Mouse (Mus musculus) kidney, embryonic 14.5 days (tissue): ENCODE data around the gene Rlbp1. TPM values are rescaled to one million over a fixed set of nuclear protein-coding genes. Genes with fewer than 3 reads are reported as not detected.
A peak's percentile ranks its signal among the peaks of the same experiment; 100 is the strongest.

Experiments
- ATAC-seq: fragments of 200-750 bp; cut with Nextera tagmentation; 2 replicates; pipeline ENCODE4 v1.8.0; 2017; ENCODE audit warnings: moderate number of reproducible peaks, mild to moderate bottlenecking, moderate TSS enrichment, moderate library complexity; ENCODE audit not compliant: low FRiP score, low TSS enrichment
- H3K27ac ChIP-seq: fragments of 300-500 bp; sonication (generic); 2 replicates; pipeline ENCODE4 v1.5.1; 2014; ENCODE audit warnings: low read depth, mild to moderate bottlenecking, low read length, moderate library complexity, mixed read lengths
- H3K27me3 ChIP-seq: fragments of 300-500 bp; sonication (generic); 2 replicates; pipeline ENCODE4 v1.6.1; 2014; ENCODE audit warnings: mild to moderate bottlenecking, low read length; ENCODE audit not compliant: control insufficient read depth, insufficient read depth
- H3K36me3 ChIP-seq: fragments of 300-500 bp; sonication (generic); 2 replicates; pipeline ENCODE4 v1.6.1; 2014; ENCODE audit warnings: low read length, mixed read lengths; ENCODE audit not compliant: control insufficient read depth, insufficient read depth
- H3K4me1 ChIP-seq: fragments of 300-500 bp; sonication (generic); 2 replicates; pipeline ENCODE4 v1.6.1; 2014; ENCODE audit warnings: low read length, mixed read lengths; ENCODE audit not compliant: control insufficient read depth, insufficient read depth
- H3K4me2 ChIP-seq: fragments of 300-500 bp; sonication (generic); replicated peaks from 2 replicates; pipeline ENCODE4 v1.6.1; 2014; ENCODE audit warnings: low read depth, mild to moderate bottlenecking, low read length
- H3K4me3 ChIP-seq: fragments of 300-500 bp; sonication (generic); 2 replicates; pipeline ENCODE4 v1.5.1; 2014; ENCODE audit warnings: mild to moderate bottlenecking, low read length
- H3K9ac ChIP-seq: fragments of 300-500 bp; sonication (generic); 2 replicates; pipeline ENCODE4 v1.6.1; 2014; ENCODE audit warnings: low read depth, mild to moderate bottlenecking, low read length, moderate library complexity
- H3K9me3 ChIP-seq: fragments of 300-500 bp; sonication (generic); 2 replicates; pipeline ENCODE4 v1.6.1; 2016; ENCODE audit warnings: low read length; ENCODE audit not compliant: control insufficient read depth
- WGBS: fragments of 180-500 bp; shearing (Covaris S2); extraction: QIAGEN DNeasy Blood & Tissue Kit; methylation state at CpG from one replicate; pipeline ENCODE4 v1.1.7; 2014; 5-methylcytosine and 5-hydroxymethylcytosine counted together
- polyA plus RNA-seq: library from polyadenylated mRNA; unstranded; fragments of >200 nt; fragmentation: Nextera tagmentation; extraction: Ambion mirVana; gene quantifications from 2 replicates; pipeline ENCODE4 v1.2.1, GENCODE M21; 2014

Gene Rlbp1
- polyA plus RNA-seq, 1 experiment from 2014 or later, result 0.70 TPM

DNA sequence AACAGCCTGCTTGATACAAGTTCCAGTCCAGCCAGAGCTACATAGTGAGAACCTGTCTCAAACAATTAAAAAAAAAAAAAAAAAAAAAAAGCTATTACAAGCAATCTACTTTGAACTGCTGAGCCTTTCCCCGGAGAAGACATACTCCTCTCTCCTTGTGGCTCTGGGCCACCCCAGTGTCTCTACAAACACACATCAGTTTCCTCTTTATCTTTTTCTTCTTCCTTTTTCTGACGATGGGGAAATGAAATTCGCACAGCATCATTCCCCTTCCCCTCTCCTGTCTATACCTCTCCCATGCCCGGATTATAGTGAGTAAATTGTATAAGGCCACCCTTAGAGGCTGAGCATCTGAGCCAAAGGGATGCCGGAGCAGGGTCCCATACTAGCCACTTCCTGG is 18.2 kb downstream of the Rlbp1 start:
- no peak for ATAC-seq
- no peak overlapping the region for H3K27ac ChIP-seq
- WGBS, result 84% methylated on average over 5 of the region's 5 CpGs
- H3K4me1 ChIP-seq, result no peaks in the 10 kb centered on the region
- no peak overlapping the region for H3K9ac ChIP-seq
- H3K4me2 ChIP-seq, result no peak overlapping the region
- H3K9me3 ChIP-seq, result no peaks in the 10 kb centered on the region
- no peaks in the 10 kb centered on the region for H3K27me3 ChIP-seq
- H3K4me3 ChIP-seq, result no peak overlapping the region
- H3K36me3 ChIP-seq, result no peaks in the 10 kb centered on the region

- ATAC-seq, result no peak
- no peak overlapping the region for H3K27ac ChIP-seq
- H3K27me3 ChIP-seq, result no peaks in the 10 kb centered on the region
- H3K4me2 ChIP-seq, result no peak overlapping the region
- no peak overlapping the region for H3K9ac ChIP-seq
- WGBS, result 57% methylated on average over 8 of the region's 8 CpGs
- no peaks in the 10 kb centered on the region for H3K9me3 ChIP-seq
- no peak overlapping the region for H3K4me3 ChIP-seq
- 0 out of 2 replicates have a peak, but pooled peaks cover 4% of the 10 kb centered on the region for H3K4me1 ChIP-seq
- H3K36me3 ChIP-seq, result peaks cover 16% of the 10 kb centered on the region; the same call in 1 of the 2 replicates
These were observed 23.3 kb downstream of the Rlbp1 start for GRCm38 (mm10) chr7:79363370-79364043.

DNA sequence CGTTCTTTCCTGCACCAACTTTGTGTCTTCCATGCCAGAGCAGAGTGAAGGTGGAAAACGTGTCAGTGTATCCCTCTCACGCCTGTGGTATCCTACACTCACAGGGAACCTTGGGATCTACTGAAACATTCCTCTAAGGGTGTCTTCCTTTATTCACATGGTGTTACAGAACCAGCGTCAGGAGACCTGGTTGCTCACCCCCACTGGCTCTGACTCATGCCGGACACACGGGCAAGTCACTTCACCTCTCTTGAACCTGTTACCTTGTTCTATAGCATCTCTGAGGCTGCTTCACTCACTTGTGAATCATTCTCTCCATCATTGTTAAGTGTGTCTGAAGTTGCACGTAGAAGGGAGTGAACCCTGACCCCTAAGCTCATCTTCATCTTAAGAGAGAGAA is 24.0 kb downstream of the Rlbp1 start:
- H3K4me1 ChIP-seq, result 0 out of 2 replicates have a peak, but pooled peaks cover 4% of the 10 kb centered on the region
- no peak overlapping the region for H3K9ac ChIP-seq
- H3K27me3 ChIP-seq, result no peaks in the 10 kb centered on the region
- H3K9me3 ChIP-seq, result no peaks in the 10 kb centered on the region
- no peak overlapping the region for H3K27ac ChIP-seq
- WGBS, result 92% methylated on average over 7 of the region's 7 CpGs
- H3K36me3 ChIP-seq, result peaks cover 23% of the 10 kb centered on the region; the same call in 1 of the 2 replicates
- no peak for ATAC-seq
- no peak overlapping the region for H3K4me3 ChIP-seq
- no peak overlapping the region for H3K4me2 ChIP-seq

DNA sequence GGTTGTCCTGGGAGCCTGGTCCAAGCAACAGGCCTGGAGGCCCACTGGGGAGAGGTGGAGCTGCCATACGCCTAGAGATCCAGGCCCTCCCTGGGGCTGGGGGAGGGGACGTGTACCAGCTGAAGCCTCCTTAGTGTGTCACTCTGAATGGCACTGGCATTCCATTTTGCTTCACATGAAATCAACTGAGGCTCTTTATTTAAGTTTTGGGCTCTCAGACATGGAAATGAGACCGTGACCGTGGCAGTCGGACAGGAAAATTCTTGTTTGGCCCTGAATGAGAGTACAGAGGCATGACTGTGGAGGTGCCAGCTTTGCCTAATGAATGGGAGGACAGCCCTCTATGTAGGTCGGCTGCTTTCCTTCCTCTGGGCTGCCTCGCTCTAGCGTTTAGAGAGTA is 24.6 kb downstream of the Rlbp1 start:
- Histone ChIP-seq H3K9ac (no peak overlapping the region), H3K27me3 (no peaks in the 10 kb centered on the region)

GRCm38 (mm10) chr7:79360056-79360455 is 26.8 kb downstream of the Rlbp1 start:
- no peak for ATAC-seq

More for the DNA sequence above, 24.6 kb downstream of the Rlbp1 start:
- Histone ChIP-seq H3K36me3 (peaks cover 23% of the 10 kb centered on the region; the same call in 1 of the 2 replicates), H3K4me3 (no peak overlapping the region), H3K27ac (no peak overlapping the region), H3K9me3 (no peaks in the 10 kb centered on the region), H3K4me2 (no peak overlapping the region), H3K4me1 (0 out of 2 replicates have a peak, but pooled peaks cover 4% of the 10 kb centered on the region)
- WGBS, result 73% methylated on average over 8 of the region's 8 CpGs
- ATAC-seq, result no peak

DNA sequence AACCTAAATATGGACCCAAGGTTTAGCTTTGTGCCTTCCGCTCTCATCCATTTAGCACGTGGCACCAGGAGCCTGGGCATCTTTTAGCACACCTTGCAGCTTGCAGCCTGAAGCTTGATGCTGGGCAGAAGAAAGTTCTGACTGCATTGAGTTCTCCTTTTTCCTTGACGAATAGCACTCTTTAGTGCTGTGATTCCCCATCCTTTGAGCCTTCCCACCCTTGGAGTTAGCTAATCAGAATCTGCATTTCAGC is 27.7 kb downstream of the Rlbp1 start:
- no peak overlapping the region for H3K27ac ChIP-seq
- H3K9me3 ChIP-seq, result no peaks in the 10 kb centered on the region
- H3K27me3 ChIP-seq, result no peaks in the 10 kb centered on the region
- no peak overlapping the region for H3K4me3 ChIP-seq
- 85% methylated on average over 3 of the region's 3 CpGs for WGBS
- peaks cover 42% of the 10 kb centered on the region; the same call in 1 of the 2 replicates for H3K36me3 ChIP-seq
- H3K4me2 ChIP-seq, result no peak overlapping the region
- ATAC-seq, result no peak
- 0 out of 2 replicates have a peak, but pooled peaks cover 4% of the 10 kb centered on the region for H3K4me1 ChIP-seq
- H3K9ac ChIP-seq, result no peak overlapping the region

More at GRCm38 (mm10) chr7:79360056-79360455, 26.8 kb downstream of the Rlbp1 start:
- H3K9me3 ChIP-seq, result no peaks in the 10 kb centered on the region
- H3K9ac ChIP-seq, result no peak overlapping the region
- H3K4me2 ChIP-seq, result no peak overlapping the region
- H3K4me3 ChIP-seq, result no peak overlapping the region
- 0 out of 2 replicates have a peak, but pooled peaks cover 4% of the 10 kb centered on the region for H3K4me1 ChIP-seq
- 68% methylated on average over 11 of the region's 11 CpGs for WGBS
- peaks cover 36% of the 10 kb centered on the region; the same call in 1 of the 2 replicates for H3K36me3 ChIP-seq
- H3K27me3 ChIP-seq, result no peaks in the 10 kb centered on the region
- H3K27ac ChIP-seq, result no peak overlapping the region

- Histone ChIP-seq H3K27me3 (no peaks in the 10 kb centered on the region), H3K27ac (no peak overlapping the region), H3K9ac (no peak overlapping the region), H3K4me2 (no peak overlapping the region), H3K4me3 (no peak overlapping the region), H3K9me3 (no peaks in the 10 kb centered on the region), H3K36me3 (peaks cover 46% of the 10 kb centered on the region; the same call in 1 of the 2 replicates), H3K4me1 (0 out of 2 replicates have a peak, but pooled peaks cover 4% of the 10 kb centered on the region)
- 63% methylated on average over 15 of the region's 15 CpGs for WGBS
- ATAC-seq, result peak; percentile 24; the same call in 1 of the 2 replicates
These were observed 28.3 kb downstream of the Rlbp1 start for GRCm38 (mm10) chr7:79358350-79359182.

DNA sequence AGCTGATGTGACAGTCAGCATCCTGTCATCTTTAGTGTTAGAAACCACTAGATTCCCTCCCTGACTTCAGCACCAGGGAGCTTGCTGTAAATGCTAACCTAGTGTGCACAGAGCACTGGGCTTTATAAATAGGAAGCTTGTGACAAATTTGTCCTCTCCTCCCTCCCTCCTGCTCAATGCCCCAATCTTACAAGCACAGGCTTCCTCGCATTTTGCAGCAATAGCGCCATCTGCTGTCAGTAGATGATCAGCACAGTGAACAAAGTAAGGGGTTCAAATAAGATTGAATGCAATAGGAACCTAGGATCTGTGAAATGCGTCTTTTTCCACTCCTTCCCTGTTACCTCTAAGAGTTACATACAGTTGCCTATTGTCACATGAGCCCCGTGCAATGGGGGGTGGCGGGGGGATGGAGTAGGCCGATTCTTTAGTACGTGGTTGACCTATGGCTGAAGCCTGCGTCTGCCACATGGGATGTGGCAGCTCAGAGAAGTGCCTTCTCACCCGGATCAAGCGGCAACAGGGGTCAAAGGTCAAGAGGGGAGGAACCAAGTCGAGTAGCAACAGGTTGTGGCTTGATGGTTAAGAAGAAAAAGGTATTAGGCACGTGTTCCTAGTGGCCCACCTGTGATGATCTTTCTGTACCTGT is 37.0 kb downstream of the Rlbp1 start:
- H3K9ac ChIP-seq, result no peak overlapping the region
- no peak overlapping the region for H3K27ac ChIP-seq
- H3K4me2 ChIP-seq, result no peak overlapping the region
- H3K4me3 ChIP-seq, result no peak overlapping the region
- peaks cover 45% of the 10 kb centered on the region for H3K36me3 ChIP-seq
- 38% methylated on average over 12 of the region's 12 CpGs for WGBS
- H3K4me1 ChIP-seq, result no peaks in the 10 kb centered on the region
- ATAC-seq, result no peak; the same call in 1 of the 2 replicates
- H3K9me3 ChIP-seq, result no peaks in the 10 kb centered on the region
- no peaks in the 10 kb centered on the region for H3K27me3 ChIP-seq
